Comparison of ENCODE assay signal across 7 mouse cellular contexts in the genomic region with DNA sequence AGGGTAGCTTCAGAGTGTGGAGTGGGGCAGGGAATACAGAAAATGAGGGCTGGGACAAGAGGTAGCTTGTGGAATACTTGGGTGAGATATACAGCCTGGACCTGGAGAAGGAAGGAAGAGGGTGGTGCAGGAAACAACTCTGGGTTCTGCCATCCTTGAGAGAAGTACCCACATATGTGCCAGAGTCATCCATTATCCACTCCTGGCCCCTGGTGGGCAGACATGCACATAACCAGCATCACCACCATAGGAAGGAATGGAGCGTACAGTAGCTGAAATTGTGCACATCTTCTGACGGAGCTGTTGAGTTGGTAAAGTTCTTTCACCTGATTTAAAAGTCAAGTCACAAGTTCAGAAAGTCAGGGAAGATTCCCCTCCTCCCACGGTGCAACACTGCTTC.
DNase-seq lines count a peak whose midpoint lies in the region; ATAC-seq lines count a peak whose summit lies in the region.

No protein-coding gene starts in this region.

- peak; percentile 45 for DNase-seq in kidney, postnatal 10 days
- DNase-seq in kidney, adult 8-10 months: no peak
- peak; percentile 19 to 26 for DNase-seq in cerebellum, postnatal 36 days
- peak; percentile 52 to 70 for DNase-seq in left cerebral cortex, adult 18-20 months (ENCODE audit: low spot score in 2 of 2)
- peak; percentile 44 for DNase-seq in telencephalon, adult 2 months (ENCODE audit: low read depth, low spot score)
- no peak for DNase-seq in ovary, postnatal 36 days (ENCODE audit: low spot score)

- peak; percentile 94 for ATAC-seq in frontal cortex, adult (ENCODE audit: low TSS enrichment)

Comparison
In these comparisons a context has a peak if more than half of its experiments do, and no peak if none do; other contexts are left out.
1. DNase-seq: peak in kidney, postnatal 10 days (single experiment), cerebellum, postnatal 36 days (2 of 2), left cerebral cortex, adult 18-20 months (2 of 2) and telencephalon, adult 2 months (single experiment); none in kidney, adult 8-10 months (0 of 2) and ovary, postnatal 36 days (single experiment).